Mouse (Mus musculus) hindbrain, postnatal 0 days (tissue): ENCODE results near the gene St8sia1. TPM values are rescaled to one million over a fixed set of nuclear protein-coding genes. Genes with fewer than 3 reads are reported as not detected.

Source experiments
- ATAC-seq: fragments of 200-750 bp; cut with Nextera tagmentation; 2 replicates; pipeline ENCODE4 v1.8.0; 2017; ENCODE audit warnings: mild to moderate bottlenecking, moderate TSS enrichment, moderate library complexity
- DNase-seq: peaks from one replicate; pipeline ENCODE4 v3.0.0-alpha.2; 2015; ENCODE audit warnings: low spot score
- H3K27ac ChIP-seq: fragments of 300-500 bp; sonication (generic); 2 replicates; pipeline ENCODE4 v1.5.1; 2014; ENCODE audit warnings: mild to moderate bottlenecking
- H3K27me3 ChIP-seq: fragments of 300-500 bp; sonication (generic); 2 replicates; pipeline ENCODE4 v1.6.1; 2014; ENCODE audit warnings: low read length, mixed read lengths; ENCODE audit not compliant: insufficient read depth
- H3K36me3 ChIP-seq: fragments of 300-500 bp; sonication (generic); 2 replicates; pipeline ENCODE4 v1.6.1; 2014; ENCODE audit warnings: low read length, mixed read lengths; ENCODE audit not compliant: insufficient read depth
- H3K4me1 ChIP-seq: fragments of 300-500 bp; sonication (generic); 2 replicates; pipeline ENCODE4 v1.6.1; 2014; ENCODE audit warnings: antibody characterized with exemption, low read length, mixed read lengths; ENCODE audit not compliant: insufficient read depth
- H3K4me2 ChIP-seq: fragments of 300-500 bp; sonication (generic); 2 replicates; pipeline ENCODE4 v1.6.1; 2014; ENCODE audit warnings: low read depth, mild to moderate bottlenecking, low read length, moderate library complexity, mixed read lengths
- H3K4me3 ChIP-seq: fragments of 300-500 bp; sonication (generic); 2 replicates; pipeline ENCODE4 v1.5.1; 2014; ENCODE audit warnings: low read length
- H3K9ac ChIP-seq: fragments of 300-500 bp; sonication (generic); replicated peaks from 2 replicates; pipeline ENCODE4 v1.6.1; 2014; ENCODE audit warnings: mild to moderate bottlenecking, low read length, moderate library complexity, mixed read lengths
- H3K9me3 ChIP-seq: fragments of 300-500 bp; sonication (generic); 2 replicates; pipeline ENCODE4 v1.6.1; 2016; ENCODE audit warnings: low read length, mixed read lengths
- CTCF ChIP-seq: IDR thresholded peaks from 2 replicates; pipeline ENCODE4 v1.5.1; 2016; ENCODE audit warnings: antibody characterized with exemption, control low read depth, low read depth
- WGBS: fragments of 180-500 bp; shearing (Covaris S2); extraction: QIAGEN DNeasy Blood & Tissue Kit; methylation state at CpG from one replicate; pipeline ENCODE4 v1.1.7; 2014; 5-methylcytosine and 5-hydroxymethylcytosine counted together
- polyA plus RNA-seq: library from polyadenylated mRNA; unstranded; fragments of >200 nt; fragmentation: Nextera tagmentation; extraction: Ambion mirVana; gene quantifications from 2 replicates; pipeline ENCODE4 v1.2.1, GENCODE M21; 2015
- total RNA-seq: library from RNA; depleted of rRNA; stranded (reverse); fragments of >200 nt; gene quantifications from 2 replicates; pipeline ENCODE4 v1.2.3, GENCODE M21; 2014

Gene St8sia1
- total and polyA plus RNA-seq, 2 experiments from 2014 or later: 3.7 to 18.0 TPM

- no peak for ATAC-seq
- WGBS: 91% methylated on average over 7 of the region's 7 CpGs
Measured at GRCm38 (mm10) chr6:142952361-142952954, 11.8 kb downstream of the St8sia1 start.

GRCm38 (mm10) chr6:142951564-142952308 lies 12.5 kb downstream of the St8sia1 start:
- no peak overlapping the region for H3K4me2 ChIP-seq
- H3K4me3 ChIP-seq: no peak overlapping the region
- H3K9me3 ChIP-seq: no peaks in the 10 kb centered on the region
- no peak for DNase-seq
- H3K9ac ChIP-seq: no peak overlapping the region
- no peaks in the 10 kb centered on the region for H3K27me3 ChIP-seq
- TF ChIP-seq CTCF: no peak
- no peak overlapping the region for H3K27ac ChIP-seq
- WGBS: 81% methylated on average over 7 of the region's 7 CpGs
- no peaks in the 10 kb centered on the region for H3K36me3 ChIP-seq
- no peaks in the 10 kb centered on the region for H3K4me1 ChIP-seq
- no peak for ATAC-seq

More at GRCm38 (mm10) chr6:142952361-142952954, 11.8 kb downstream of the St8sia1 start:
- no peaks in the 10 kb centered on the region for H3K9me3 ChIP-seq
- H3K4me3 ChIP-seq: no peak overlapping the region
- no peak for TF ChIP-seq CTCF
- no peaks in the 10 kb centered on the region for H3K4me1 ChIP-seq
- H3K27me3 ChIP-seq: no peaks in the 10 kb centered on the region
- H3K4me2 ChIP-seq: no peak overlapping the region
- no peaks in the 10 kb centered on the region for H3K36me3 ChIP-seq
- no peak overlapping the region for H3K9ac ChIP-seq
- H3K27ac ChIP-seq: no peak overlapping the region
- no peak for DNase-seq

GRCm38 (mm10) chr6:142950354-142950753 lies 13.9 kb downstream of the St8sia1 start:
- 0 out of 2 replicates have a peak overlapping the region, but pooled peaks have one; percentile 17 for H3K4me2 ChIP-seq
- H3K4me3 ChIP-seq: no peak overlapping the region
- H3K4me1 ChIP-seq: no peaks in the 10 kb centered on the region
- no peaks in the 10 kb centered on the region for H3K36me3 ChIP-seq
- 0 out of 2 replicates have a peak overlapping the region, but pooled peaks have one; percentile 7 for H3K9ac ChIP-seq
- no peak for ATAC-seq
- DNase-seq: no peak
- no peak overlapping the region for H3K27ac ChIP-seq
- H3K27me3 ChIP-seq: no peaks in the 10 kb centered on the region
- no peak for TF ChIP-seq CTCF
- 62% methylated on average over 11 of the region's 11 CpGs for WGBS
- H3K9me3 ChIP-seq: no peaks in the 10 kb centered on the region

GRCm38 (mm10) chr6:142948955-142949357 lies 15.3 kb downstream of the St8sia1 start:
- H3K9me3 ChIP-seq: no peaks in the 10 kb centered on the region
- H3K4me1 ChIP-seq: no peaks in the 10 kb centered on the region
- WGBS: 36% methylated on average over 5 of the region's 5 CpGs
- no peak for TF ChIP-seq CTCF
- H3K9ac ChIP-seq: no peak overlapping the region
- DNase-seq: peak; percentile 45
- H3K4me3 ChIP-seq: no peak overlapping the region
- H3K4me2 ChIP-seq: no peak overlapping the region
- H3K27me3 ChIP-seq: no peaks in the 10 kb centered on the region
- peak overlapping the region; percentile 12; the same call in 1 of the 2 replicates for H3K27ac ChIP-seq
- peak; percentile 68; the same call in 1 of the 2 replicates for ATAC-seq
- H3K36me3 ChIP-seq: no peaks in the 10 kb centered on the region

- 83% methylated on average over 6 of the region's 6 CpGs for WGBS
- Histone ChIP-seq H3K4me2 (no peak overlapping the region), H3K27me3 (no peaks in the 10 kb centered on the region), H3K4me1 (no peaks in the 10 kb centered on the region), H3K9me3 (no peaks in the 10 kb centered on the region), H3K4me3 (no peak overlapping the region), H3K27ac (no peak overlapping the region), H3K9ac (no peak overlapping the region), H3K36me3 (no peaks in the 10 kb centered on the region)
- ATAC-seq (no peak), DNase-seq (no peak)
- TF ChIP-seq CTCF: no peak
Measured at GRCm38 (mm10) chr6:142947029-142947428, 17.2 kb downstream of the St8sia1 start.

GRCm38 (mm10) chr6:142946069-142946871 lies 18.0 kb downstream of the St8sia1 start:
- no peak overlapping the region for H3K27ac ChIP-seq
- H3K9ac ChIP-seq: no peak overlapping the region
- 0 out of 2 replicates have a peak, but pooled peaks cover under 1% of the 10 kb centered on the region for H3K4me1 ChIP-seq
- H3K4me3 ChIP-seq: no peak overlapping the region
- WGBS: 71% methylated on average over 8 of the region's 8 CpGs
- DNase-seq (no peak), ATAC-seq (no peak)
- no peaks in the 10 kb centered on the region for H3K9me3 ChIP-seq
- H3K36me3 ChIP-seq: no peaks in the 10 kb centered on the region
- no peak overlapping the region for H3K4me2 ChIP-seq
- no peaks in the 10 kb centered on the region for H3K27me3 ChIP-seq
- TF ChIP-seq CTCF: no peak
